Mouse (Mus musculus) myocyte (in vitro differentiated cells): ENCODE measurements around the gene Ap1m2. TPM values are rescaled to one million over a fixed set of nuclear protein-coding genes. Genes with fewer than 3 reads are reported as not detected.
A peak's percentile ranks its signal among the peaks of the same experiment; 100 is the strongest.

Experiments
- H3K27me3 ChIP-seq: one replicate; pipeline ENCODE4 v1.6.1; 2011; ENCODE audit not compliant: control insufficient read depth, insufficient read depth, insufficient read length
- H3K36me3 ChIP-seq: one replicate; pipeline ENCODE4 v1.6.1; 2011; ENCODE audit not compliant: control insufficient read depth, insufficient read depth
- H3K4me2 ChIP-seq: one replicate; pipeline ENCODE4 v1.6.1; 2011; ENCODE audit warnings: low read depth, control low read depth
- H3K4me3 ChIP-seq: one replicate; pipeline ENCODE4 v1.5.1; 2011; ENCODE audit warnings: mild to moderate bottlenecking, control low read depth, moderate library complexity
- H3K79me2 ChIP-seq: one replicate; pipeline ENCODE4 v1.6.1; 2011; ENCODE audit not compliant: control insufficient read depth, insufficient read depth
- H3ac ChIP-seq: one replicate; pipeline ENCODE4 v1.6.1; 2011; ENCODE audit not compliant: control insufficient read depth, insufficient read length
- CEBPB ChIP-seq: IDR thresholded peaks from 2 replicates; pipeline ENCODE4 v1.6.1; 2011; ENCODE audit warnings: mild to moderate bottlenecking, moderate library complexity; ENCODE audit not compliant: poor library complexity, insufficient read depth, severe bottlenecking
- E2F4 ChIP-seq: IDR thresholded peaks from one replicate; pipeline ENCODE4 v1.6.1; 2011; ENCODE audit warnings: mild to moderate bottlenecking, control low read depth, moderate library complexity; ENCODE audit not compliant: insufficient read depth
- MAX ChIP-seq: IDR thresholded peaks from one replicate; pipeline ENCODE4 v1.6.1; 2011; ENCODE audit warnings: low read depth, mild to moderate bottlenecking, control low read depth
- MYOD1 ChIP-seq, 3 experiments: IDR thresholded peaks; one replicate each; pipeline ENCODE4 v1.6.1; 2011; ENCODE audit warnings: control low read depth in 2 of 3, low read depth in 2 of 3, mild to moderate bottlenecking in 2 of 3, moderate library complexity in 1 of 3; ENCODE audit not compliant: insufficient read length in 2 of 3, control insufficient read depth in 1 of 3
- MYOG ChIP-seq, 3 experiments: IDR thresholded peaks; one replicate each; pipeline ENCODE4 v1.6.1; 2011; ENCODE audit warnings: control low read depth in 2 of 3, low read depth in 2 of 3, mild to moderate bottlenecking in 2 of 3; ENCODE audit not compliant: insufficient read length in 2 of 3, control insufficient read depth in 1 of 3, insufficient read depth in 1 of 3
- POLR2A ChIP-seq: IDR thresholded peaks from one replicate; pipeline ENCODE4 v1.6.1; 2011; ENCODE audit warnings: low read depth, mild to moderate bottlenecking, control low read depth, moderate library complexity; ENCODE audit not compliant: insufficient read length
- POLR2AphosphoS2 ChIP-seq: IDR thresholded peaks from one replicate; pipeline ENCODE4 v1.6.1; 2011; ENCODE audit warnings: low read depth, control low read depth; ENCODE audit not compliant: insufficient read length
- REST ChIP-seq: IDR thresholded peaks from one replicate; pipeline ENCODE4 v1.6.1; 2011; ENCODE audit warnings: mild to moderate bottlenecking, control low read depth, moderate library complexity; ENCODE audit not compliant: insufficient read depth, insufficient read length
- SRF ChIP-seq: IDR thresholded peaks from one replicate; pipeline ENCODE4 v1.6.1; 2011; ENCODE audit warnings: low read depth; ENCODE audit not compliant: control insufficient read depth, insufficient read length
- TCF12 ChIP-seq: IDR thresholded peaks from one replicate; pipeline ENCODE4 v1.6.1; 2011; ENCODE audit warnings: mild to moderate bottlenecking, control low read depth; ENCODE audit not compliant: poor library complexity, insufficient read depth, severe bottlenecking
- TCF3 ChIP-seq: IDR thresholded peaks from one replicate; pipeline ENCODE4 v1.6.1; 2011; ENCODE audit warnings: low read depth, control low read depth; ENCODE audit not compliant: insufficient read length
- USF1 ChIP-seq: IDR thresholded peaks from one replicate; pipeline ENCODE4 v1.6.1; 2011; ENCODE audit warnings: low read depth, mild to moderate bottlenecking, control low read depth, moderate library complexity
- polyA plus RNA-seq: library from polyadenylated mRNA; unstranded; fragments of >200 nt; fragmentation: generic; extraction: Trizol; gene quantifications from one replicate; pipeline ENCODE4 v1.2.1, GENCODE M21; 2012; ENCODE audit warnings: missing spikeins

The Ap1m2 gene
- polyA plus RNA-seq, 1 experiment: not detected

DNA sequence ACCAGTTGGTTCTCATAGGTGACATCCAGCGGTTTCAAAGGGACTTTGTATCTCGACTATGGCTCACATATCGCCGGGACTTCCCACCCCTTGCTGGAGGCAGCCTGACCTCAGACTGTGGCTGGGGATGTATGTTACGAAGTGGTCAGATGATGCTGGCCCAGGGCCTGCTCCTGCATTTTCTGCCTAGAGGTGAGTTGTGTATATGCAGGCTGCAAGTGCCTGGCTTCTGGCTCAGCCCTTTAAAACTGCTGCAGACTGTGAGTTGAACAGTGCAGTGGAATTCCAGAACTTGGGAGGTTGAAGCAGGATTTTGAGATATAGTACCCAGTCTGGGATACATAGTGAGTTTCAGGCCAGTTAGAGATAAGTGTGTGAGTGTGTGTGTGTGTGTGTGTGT, 45.2 kb downstream of the Ap1m2 start:
- Histone ChIP-seq H3K79me2 (peaks cover 16% of the 10 kb centered on the region), H3K4me3 (peak overlapping the region; percentile 66), H3K36me3 (peaks cover under 1% of the 10 kb centered on the region), H3K4me2 (peak overlapping the region; percentile 86), H3ac (no peak overlapping the region), H3K27me3 (no peaks in the 10 kb centered on the region)
- no peak for TF ChIP-seq POLR2A
- no peak for TF ChIP-seq MYOD1 (IDR thresholded peaks at IDR 0.05; ENCODE audit: control insufficient read depth in 1 of 3, insufficient read length in 2 of 3, low read depth in 2 of 3)

DNA sequence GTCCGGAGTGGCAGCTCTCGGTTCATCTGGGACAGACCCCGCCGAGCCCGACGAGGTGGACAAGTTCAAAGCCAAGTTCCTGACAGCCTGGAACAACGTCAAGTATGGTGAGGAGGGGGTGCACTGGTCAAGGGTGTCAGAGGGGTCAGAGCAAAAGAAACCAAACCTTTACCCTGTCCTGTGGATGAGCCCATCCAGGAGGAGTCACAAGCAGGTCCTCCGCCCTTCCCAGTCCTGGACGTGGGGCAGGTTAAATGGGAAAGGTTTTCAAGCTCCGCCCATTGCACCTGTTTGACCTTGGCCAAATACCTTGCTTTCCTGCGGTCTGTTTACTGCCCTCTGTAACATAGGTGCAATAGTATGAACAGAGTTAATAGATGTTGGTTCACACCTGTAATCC, 46.5 kb downstream of the Ap1m2 start:
- Histone ChIP-seq H3K4me2 (peak overlapping the region; percentile 86), H3K27me3 (no peaks in the 10 kb centered on the region), H3K4me3 (peak overlapping the region; percentile 66), H3K79me2 (peaks cover 16% of the 10 kb centered on the region), H3K36me3 (no peaks in the 10 kb centered on the region), H3ac (peak overlapping the region; percentile 69)
- no peak for TF ChIP-seq TCF12

DNA sequence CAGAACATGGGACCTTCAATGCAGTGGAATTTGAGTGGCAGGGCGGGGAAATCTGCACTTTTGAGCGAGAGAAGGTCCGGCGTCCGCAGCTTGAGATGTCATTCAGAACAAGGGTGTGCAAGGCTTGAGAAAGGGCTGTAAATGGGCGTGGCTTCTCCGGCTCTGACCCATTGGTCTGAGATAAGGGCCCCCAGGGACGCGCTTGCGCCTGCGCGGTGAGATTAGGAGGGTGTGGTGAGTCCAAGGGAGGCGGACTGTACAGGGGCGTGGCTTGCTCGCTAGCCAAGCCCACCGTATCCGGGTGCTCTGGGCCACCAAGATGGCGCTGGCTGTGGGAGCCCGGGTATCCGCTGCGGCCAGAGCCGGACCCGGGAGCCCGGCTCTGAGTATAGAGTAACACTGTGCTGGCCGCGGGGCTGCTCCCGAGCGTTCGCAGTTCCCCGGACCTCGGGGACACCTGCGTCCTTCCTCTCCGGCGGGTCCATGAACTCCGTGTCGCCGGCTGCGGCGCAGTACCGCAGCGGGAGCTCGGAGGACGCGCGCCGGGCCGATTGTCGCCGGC, 47.1 kb downstream of the Ap1m2 start, which contains the start of gene Atg4d:
TSS of gene Atg4d (plus strand) at position 294 of the 562 bp plus-strand sequence.
- no peaks in the 10 kb centered on the region for H3K27me3 ChIP-seq
- H3K4me3 ChIP-seq: peak within 1 kb of the TSS; percentile 66
- peak within 1 kb of the TSS; percentile 100 for H3K4me2 ChIP-seq
- peak; percentile 91 for TF ChIP-seq POLR2AphosphoS2
- TF ChIP-seq E2F4: no peak
- TF ChIP-seq MYOG (IDR thresholded peaks at IDR 0.05; ENCODE audit: control insufficient read depth in 1 of 3, insufficient read depth in 1 of 3, insufficient read length in 2 of 3, low read depth in 2 of 3): no peak
- no peak for TF ChIP-seq REST
- no peak for TF ChIP-seq TCF3
- TF ChIP-seq MAX: no peak
- no peak for TF ChIP-seq CEBPB
- peak; percentile 54 for TF ChIP-seq SRF
- TF ChIP-seq USF1: no peak
- peak; percentile 85 for TF ChIP-seq POLR2A
- H3K36me3 ChIP-seq: no peaks in the 10 kb centered on the region
- H3K79me2 ChIP-seq: peaks cover 16% of the 10 kb centered on the region
- H3ac ChIP-seq: peak within 1 kb of the TSS; percentile 69

DNA sequence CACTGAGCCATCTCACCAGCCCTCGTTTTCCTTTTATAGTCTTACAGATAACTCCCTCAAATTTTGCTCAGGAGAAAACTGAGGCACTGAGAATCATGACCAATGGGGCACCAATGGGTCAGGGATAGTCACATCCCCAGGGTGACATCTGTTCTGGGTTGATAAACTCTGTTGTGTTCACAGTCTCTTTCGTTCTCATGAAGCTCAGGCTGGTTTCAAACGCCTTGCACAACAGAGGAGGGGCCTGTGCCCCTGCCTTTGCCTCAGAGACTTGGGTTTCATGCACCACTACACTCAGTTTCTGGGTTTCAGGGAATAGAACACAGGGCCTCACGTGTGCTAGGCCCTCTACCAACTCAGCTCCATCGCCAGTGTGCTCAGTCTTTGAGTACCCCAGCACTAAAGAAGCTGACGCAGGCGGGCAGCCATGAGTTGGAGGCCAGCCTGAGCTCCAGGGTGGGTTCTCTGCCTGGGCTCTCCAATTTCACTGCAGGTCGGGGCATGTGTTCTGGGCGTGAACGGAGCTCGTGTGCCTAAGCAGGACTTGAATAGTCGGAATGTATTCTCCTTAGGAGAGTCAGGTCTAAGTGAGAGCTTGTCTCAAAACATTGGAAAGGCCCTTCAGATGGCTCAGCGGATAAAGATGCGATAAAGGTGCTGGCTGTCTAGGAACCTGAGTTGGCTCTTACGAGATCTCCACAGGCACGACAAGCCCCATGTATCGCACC, 47.7 kb downstream of the Ap1m2 start:
- Histone ChIP-seq H3K4me3 (peak overlapping the region; percentile 66), H3K36me3 (no peaks in the 10 kb centered on the region), H3K4me2 (peak overlapping the region; percentile 100), H3ac (peak overlapping the region; percentile 69), H3K27me3 (no peaks in the 10 kb centered on the region), H3K79me2 (peaks cover 16% of the 10 kb centered on the region)
- TF ChIP-seq MAX (no peak), CEBPB (no peak), REST (no peak), USF1 (no peak), MYOG (IDR thresholded peaks at IDR 0.05; ENCODE audit: control insufficient read depth in 1 of 3, insufficient read depth in 1 of 3, insufficient read length in 2 of 3, low read depth in 2 of 3) (no peak), MYOD1 (IDR thresholded peaks at IDR 0.05; ENCODE audit: control insufficient read depth in 1 of 3, insufficient read length in 2 of 3, low read depth in 2 of 3) (no peak), TCF12 (no peak), POLR2A (no peak), E2F4 (no peak), TCF3 (no peak), POLR2AphosphoS2 (no peak), SRF (no peak)

DNA sequence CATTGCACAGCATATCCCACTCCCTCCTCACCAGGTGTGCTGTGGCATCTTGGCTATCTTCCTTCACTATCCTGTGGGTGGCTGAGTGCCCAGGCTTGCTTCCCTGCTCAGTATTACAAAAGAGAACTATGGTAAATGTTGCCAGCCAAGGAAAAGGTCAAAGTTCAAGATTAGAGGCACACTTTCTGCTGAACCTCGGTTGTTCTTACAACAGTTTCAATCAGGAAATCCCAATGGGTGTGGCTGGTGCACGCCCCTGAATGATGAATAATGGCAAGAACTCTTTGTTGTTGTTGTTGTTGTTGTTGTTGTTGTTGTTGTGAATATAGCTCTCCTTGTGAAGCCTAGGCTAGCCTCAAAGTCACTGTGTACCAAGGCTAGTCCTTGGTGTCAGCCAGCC, 50.3 kb downstream of the Ap1m2 start:
- Histone ChIP-seq H3K36me3 (no peaks in the 10 kb centered on the region), H3K4me2 (no peak overlapping the region), H3K27me3 (no peaks in the 10 kb centered on the region), H3K79me2 (peaks cover 16% of the 10 kb centered on the region), H3ac (no peak overlapping the region), H3K4me3 (no peak overlapping the region)
- no peak for TF ChIP-seq REST
- no peak for TF ChIP-seq SRF
- TF ChIP-seq TCF3: no peak
- TF ChIP-seq E2F4: no peak
- TF ChIP-seq POLR2A: no peak
- no peak for TF ChIP-seq CEBPB
- no peak for TF ChIP-seq TCF12
- TF ChIP-seq POLR2AphosphoS2: no peak
- no peak for TF ChIP-seq MAX
- no peak for TF ChIP-seq USF1
- TF ChIP-seq MYOG (IDR thresholded peaks at IDR 0.05; ENCODE audit: control insufficient read depth in 1 of 3, insufficient read depth in 1 of 3, insufficient read length in 2 of 3, low read depth in 2 of 3): no peak
- no peak for TF ChIP-seq MYOD1 (IDR thresholded peaks at IDR 0.05; ENCODE audit: control insufficient read depth in 1 of 3, insufficient read length in 2 of 3, low read depth in 2 of 3)
